Mouse (Mus musculus) liver, embryonic 12.5 days (tissue): Measurements from ENCODE around the gene Arid3b. TPM values are rescaled to one million over a fixed set of nuclear protein-coding genes. Genes with fewer than 3 reads are reported as not detected.
A peak's percentile ranks its signal among the peaks of the same experiment; 100 is the strongest.
"Not testable (repeated sequence)": the region's sequence is repeated elsewhere in the genome, so short reads cannot be mapped to it uniquely, and the experiment has no call there.

ENCODE experiments used
- ATAC-seq: fragments of 200-750 bp; cut with Nextera tagmentation; 2 replicates; pipeline ENCODE4 v1.8.0; 2017; ENCODE audit warnings: moderate number of reproducible peaks, mild to moderate bottlenecking, moderate library complexity
- H3K27ac ChIP-seq: fragments of 300-500 bp; sonication (generic); 2 replicates; pipeline ENCODE4 v1.5.1; 2016; ENCODE audit warnings: mild to moderate bottlenecking
- H3K27me3 ChIP-seq: fragments of 300-500 bp; sonication (generic); replicated peaks from 2 replicates; pipeline ENCODE4 v1.6.1; 2016; ENCODE audit warnings: mild to moderate bottlenecking, moderate library complexity
- H3K36me3 ChIP-seq: fragments of 300-500 bp; sonication (generic); 2 replicates; pipeline ENCODE4 v1.6.1; 2016; ENCODE audit warnings: mild to moderate bottlenecking, moderate library complexity
- H3K4me1 ChIP-seq: fragments of 300-500 bp; sonication (generic); 2 replicates; pipeline ENCODE4 v1.6.1; 2016
- H3K4me2 ChIP-seq: fragments of 300-500 bp; sonication (generic); 2 replicates; pipeline ENCODE4 v1.6.1; 2016; ENCODE audit warnings: mild to moderate bottlenecking, moderate library complexity
- H3K4me3 ChIP-seq: fragments of 300-500 bp; sonication (generic); 2 replicates; pipeline ENCODE4 v1.5.1; 2016; ENCODE audit warnings: mild to moderate bottlenecking, moderate library complexity
- H3K9ac ChIP-seq: fragments of 300-500 bp; sonication (generic); 2 replicates; pipeline ENCODE4 v1.6.1; 2016; ENCODE audit warnings: mild to moderate bottlenecking, moderate library complexity
- H3K9me3 ChIP-seq: fragments of 300-500 bp; sonication (generic); replicated peaks from 2 replicates; pipeline ENCODE4 v1.6.1; 2016; ENCODE audit warnings: mild to moderate bottlenecking, moderate library complexity
- WGBS: fragments of 180-500 bp; shearing (Covaris S2); methylation state at CpG from one replicate; pipeline ENCODE4 v1.1.7; 2016; ENCODE audit not compliant: insufficient replicate concordance; 5-methylcytosine and 5-hydroxymethylcytosine counted together
- polyA plus RNA-seq: library from polyadenylated mRNA; unstranded; fragments of >200 nt; fragmentation: Nextera tagmentation; extraction: Ambion mirVana; gene quantifications from 2 replicates; pipeline ENCODE4 v1.2.1, GENCODE M21; 2016

Gene Arid3b
- 15.6 and 16.0 TPM in 2 replicates for polyA plus RNA-seq

- H3K9me3 ChIP-seq, result no peaks in the 10 kb centered on the region
- no peaks in the 10 kb centered on the region for H3K27me3 ChIP-seq
- H3K9ac ChIP-seq, result peak within 1 kb of the TSS; percentile 94
- peak within 1 kb of the TSS; percentile 75 for H3K4me2 ChIP-seq
- H3K27ac ChIP-seq, result peak within 1 kb of the TSS; percentile 81
- peaks cover 13% of the 10 kb centered on the region for H3K36me3 ChIP-seq
- under 1% methylated on average over 45 of the region's 45 CpGs for WGBS
- H3K4me1 ChIP-seq, result peaks cover 63% of the 10 kb centered on the region
- H3K4me3 ChIP-seq, result peak within 1 kb of the TSS; percentile 92
- peak; percentile 99 for ATAC-seq
These were observed at the start of gene Arid3b for GRCm38 (mm10) chr9:57836581-57837170. Gene Arid3b (minus strand): TSS chr9:57836793.

GRCm38 (mm10) chr9:57883413-57883812 lies 46.8 kb upstream of the Arid3b start:
- 0 out of 2 replicates have a peak, but pooled peaks cover 5% of the 10 kb centered on the region for H3K27me3 ChIP-seq
- no peaks in the 10 kb centered on the region for H3K36me3 ChIP-seq
- H3K4me1 ChIP-seq, result 0 out of 2 replicates have a peak, but pooled peaks cover 4% of the 10 kb centered on the region
- H3K4me2 ChIP-seq, result no peak overlapping the region
- 50% methylated on average over 1 of the region's 1 CpGs for WGBS
- H3K9me3 ChIP-seq, result no peaks in the 10 kb centered on the region
- H3K27ac ChIP-seq, result no peak overlapping the region
- ATAC-seq, result no peak
- no peak overlapping the region for H3K4me3 ChIP-seq
- H3K9ac ChIP-seq, result no peak overlapping the region

- H3K4me2 ChIP-seq, H3K27me3 ChIP-seq, H3K4me3 ChIP-seq, H3K36me3 ChIP-seq, ATAC-seq, H3K9me3 ChIP-seq, H3K27ac ChIP-seq, H3K9ac ChIP-seq, H3K4me1 ChIP-seq: not testable (repeated sequence)
- 66% methylated on average over 2 of the region's 2 CpGs for WGBS
These were observed 45.2 kb upstream of the Arid3b start for GRCm38 (mm10) chr9:57881781-57882180.

GRCm38 (mm10) chr9:57880278-57880677 lies 43.7 kb upstream of the Arid3b start:
- Histone ChIP-seq H3K4me1 (no peaks in the 10 kb centered on the region), H3K9ac (no peak overlapping the region), H3K36me3 (no peaks in the 10 kb centered on the region), H3K27me3 (0 out of 2 replicates have a peak, but pooled peaks cover 5% of the 10 kb centered on the region), H3K4me2 (no peak overlapping the region), H3K27ac (no peak overlapping the region), H3K4me3 (no peak overlapping the region), H3K9me3 (no peaks in the 10 kb centered on the region)
- ATAC-seq, result no peak
- WGBS, result 17% methylated on average over 4 of the region's 4 CpGs

- WGBS, result 24% methylated on average over 3 of the region's 3 CpGs
- H3K27me3 ChIP-seq, result no peaks in the 10 kb centered on the region
- ATAC-seq, result no peak
- H3K4me3 ChIP-seq, result no peak overlapping the region
- H3K9ac ChIP-seq, result no peak overlapping the region
- no peaks in the 10 kb centered on the region for H3K4me1 ChIP-seq
- no peak overlapping the region for H3K4me2 ChIP-seq
- H3K9me3 ChIP-seq, result no peaks in the 10 kb centered on the region
- no peak overlapping the region for H3K27ac ChIP-seq
- H3K36me3 ChIP-seq, result no peaks in the 10 kb centered on the region
These were observed 42.6 kb upstream of the Arid3b start for GRCm38 (mm10) chr9:57879213-57879612.

- H3K27ac ChIP-seq, result no peak overlapping the region
- no peaks in the 10 kb centered on the region for H3K36me3 ChIP-seq
- no peak overlapping the region for H3K9ac ChIP-seq
- H3K27me3 ChIP-seq, result no peaks in the 10 kb centered on the region
- no peak overlapping the region for H3K4me3 ChIP-seq
- H3K4me1 ChIP-seq, result no peaks in the 10 kb centered on the region
- 49% methylated on average over 3 of the region's 3 CpGs for WGBS
- H3K9me3 ChIP-seq, result no peaks in the 10 kb centered on the region
- ATAC-seq, result no peak
- no peak overlapping the region for H3K4me2 ChIP-seq
These were observed 38.4 kb upstream of the Arid3b start for GRCm38 (mm10) chr9:57874994-57875393.

GRCm38 (mm10) chr9:57874134-57874533 lies 37.5 kb upstream of the Arid3b start:
- no peak overlapping the region for H3K4me2 ChIP-seq
- no peaks in the 10 kb centered on the region for H3K9me3 ChIP-seq
- H3K9ac ChIP-seq, result no peak overlapping the region
- H3K27ac ChIP-seq, result no peak overlapping the region
- no peaks in the 10 kb centered on the region for H3K36me3 ChIP-seq
- H3K27me3 ChIP-seq, result no peaks in the 10 kb centered on the region
- 52% methylated on average over 5 of the region's 5 CpGs for WGBS
- ATAC-seq, result no peak
- H3K4me1 ChIP-seq, result no peaks in the 10 kb centered on the region
- no peak overlapping the region for H3K4me3 ChIP-seq

GRCm38 (mm10) chr9:57870273-57870816 lies 33.8 kb upstream of the Arid3b start:
- H3K36me3 ChIP-seq, result no peaks in the 10 kb centered on the region
- H3K4me1 ChIP-seq, result no peaks in the 10 kb centered on the region
- no peak overlapping the region for H3K9ac ChIP-seq
- no peak for ATAC-seq
- WGBS, result 41% methylated on average over 2 of the region's 2 CpGs
- no peaks in the 10 kb centered on the region for H3K9me3 ChIP-seq
- H3K4me2 ChIP-seq, result no peak overlapping the region
- H3K27me3 ChIP-seq, result no peaks in the 10 kb centered on the region
- no peak overlapping the region for H3K27ac ChIP-seq
- H3K4me3 ChIP-seq, result no peak overlapping the region

GRCm38 (mm10) chr9:57868767-57869166 lies 32.2 kb upstream of the Arid3b start:
- no peak for ATAC-seq
- WGBS, result 70% methylated on average over 6 of the region's 6 CpGs
- no peaks in the 10 kb centered on the region for H3K9me3 ChIP-seq
- no peak overlapping the region for H3K27ac ChIP-seq
- H3K4me3 ChIP-seq, result no peak overlapping the region
- H3K9ac ChIP-seq, result no peak overlapping the region
- no peak overlapping the region for H3K4me2 ChIP-seq
- H3K27me3 ChIP-seq, result no peaks in the 10 kb centered on the region
- no peaks in the 10 kb centered on the region for H3K36me3 ChIP-seq
- H3K4me1 ChIP-seq, result no peaks in the 10 kb centered on the region

- Histone ChIP-seq H3K36me3 (no peaks in the 10 kb centered on the region), H3K4me1 (no peaks in the 10 kb centered on the region), H3K9ac (no peak overlapping the region), H3K4me3 (no peak overlapping the region), H3K27ac (no peak overlapping the region), H3K4me2 (no peak overlapping the region), H3K9me3 (no peaks in the 10 kb centered on the region), H3K27me3 (no peaks in the 10 kb centered on the region)
- ATAC-seq, result no peak
- 74% methylated on average over 5 of the region's 5 CpGs for WGBS
These were observed 31.3 kb upstream of the Arid3b start for GRCm38 (mm10) chr9:57867880-57868279.

GRCm38 (mm10) chr9:57867236-57867635 lies 30.6 kb upstream of the Arid3b start:
- 71% methylated on average over 4 of the region's 4 CpGs for WGBS
- H3K27ac ChIP-seq, result no peak overlapping the region
- H3K4me2 ChIP-seq, result no peak overlapping the region
- no peak overlapping the region for H3K9ac ChIP-seq
- H3K4me3 ChIP-seq, result no peak overlapping the region
- H3K9me3 ChIP-seq, result no peaks in the 10 kb centered on the region
- peaks cover 3% of the 10 kb centered on the region for H3K27me3 ChIP-seq
- no peak for ATAC-seq
- no peaks in the 10 kb centered on the region for H3K4me1 ChIP-seq
- no peaks in the 10 kb centered on the region for H3K36me3 ChIP-seq

- WGBS, result 74% methylated on average over 7 of the region's 7 CpGs
- no peak overlapping the region for H3K9ac ChIP-seq
- no peak overlapping the region for H3K4me2 ChIP-seq
- no peaks in the 10 kb centered on the region for H3K4me1 ChIP-seq
- no peak for ATAC-seq
- no peak overlapping the region for H3K4me3 ChIP-seq
- no peaks in the 10 kb centered on the region for H3K9me3 ChIP-seq
- H3K27me3 ChIP-seq, result peaks cover 6% of the 10 kb centered on the region
- H3K36me3 ChIP-seq, result no peaks in the 10 kb centered on the region
- H3K27ac ChIP-seq, result no peak overlapping the region
These were observed 29.9 kb upstream of the Arid3b start for GRCm38 (mm10) chr9:57866530-57866929.

- H3K27ac ChIP-seq, result no peak overlapping the region
- H3K4me3 ChIP-seq, result no peak overlapping the region
- H3K9ac ChIP-seq, result no peak overlapping the region
- H3K4me1 ChIP-seq, result no peaks in the 10 kb centered on the region
- ATAC-seq, result no peak
- H3K4me2 ChIP-seq, result no peak overlapping the region
- no peaks in the 10 kb centered on the region for H3K9me3 ChIP-seq
- H3K36me3 ChIP-seq, result no peaks in the 10 kb centered on the region
- peaks cover 9% of the 10 kb centered on the region for H3K27me3 ChIP-seq
These were observed 27.7 kb upstream of the Arid3b start for GRCm38 (mm10) chr9:57864336-57864735.
